Mouse (Mus musculus) layer of hippocampus, adult 9-11 months (tissue): ENCODE results near the gene Cacna2d2.
A peak's percentile ranks its signal among the peaks of the same experiment; 100 is the strongest.

Experiments used
- DNase-seq: peaks from one replicate; pipeline ENCODE4 v3.0.0; 2022

Cacna2d2 gene

DNA sequence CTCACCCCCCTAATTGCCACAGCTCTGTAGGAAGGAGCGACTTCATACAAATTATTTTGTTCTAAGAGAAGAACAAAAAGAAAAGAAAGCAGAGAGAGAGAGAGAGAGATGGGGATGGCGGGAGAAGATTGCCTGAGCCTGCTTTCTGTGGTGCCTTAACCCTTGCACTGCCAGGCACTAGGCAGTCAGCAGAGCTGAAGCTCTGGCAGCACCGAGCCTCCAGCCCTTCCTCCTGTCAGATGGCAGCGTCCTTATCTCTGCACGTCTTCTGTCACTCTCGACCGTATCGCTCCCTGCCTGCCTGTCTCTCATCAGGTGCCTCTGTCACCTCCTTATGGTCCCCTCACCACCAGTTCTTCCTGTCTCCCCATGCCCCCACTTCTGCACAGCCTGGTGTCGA lies 64.7 kb downstream of the Cacna2d2 start:
- no peak for DNase-seq

DNA sequence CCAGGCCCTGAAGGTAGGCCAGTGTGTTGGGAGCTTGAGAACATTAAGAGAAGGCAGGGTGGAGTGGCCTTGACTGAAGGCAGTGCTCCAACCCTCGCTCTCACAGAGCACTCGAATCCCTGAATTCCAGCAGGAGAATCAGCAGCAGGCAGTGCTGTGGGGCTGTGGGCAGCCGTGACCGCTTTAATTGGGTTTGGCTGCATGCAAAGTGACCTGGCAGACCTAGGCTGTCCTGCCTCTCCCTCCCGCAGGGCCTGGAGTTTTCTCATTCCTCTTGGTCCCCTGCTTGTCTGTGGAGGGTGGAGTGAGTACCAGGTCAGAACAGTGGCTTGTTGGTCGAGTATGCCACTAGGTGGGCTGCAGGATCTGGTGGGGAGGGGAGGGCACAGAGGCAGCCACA lies 66.2 kb downstream of the Cacna2d2 start:
- DNase-seq: no peak

DNA sequence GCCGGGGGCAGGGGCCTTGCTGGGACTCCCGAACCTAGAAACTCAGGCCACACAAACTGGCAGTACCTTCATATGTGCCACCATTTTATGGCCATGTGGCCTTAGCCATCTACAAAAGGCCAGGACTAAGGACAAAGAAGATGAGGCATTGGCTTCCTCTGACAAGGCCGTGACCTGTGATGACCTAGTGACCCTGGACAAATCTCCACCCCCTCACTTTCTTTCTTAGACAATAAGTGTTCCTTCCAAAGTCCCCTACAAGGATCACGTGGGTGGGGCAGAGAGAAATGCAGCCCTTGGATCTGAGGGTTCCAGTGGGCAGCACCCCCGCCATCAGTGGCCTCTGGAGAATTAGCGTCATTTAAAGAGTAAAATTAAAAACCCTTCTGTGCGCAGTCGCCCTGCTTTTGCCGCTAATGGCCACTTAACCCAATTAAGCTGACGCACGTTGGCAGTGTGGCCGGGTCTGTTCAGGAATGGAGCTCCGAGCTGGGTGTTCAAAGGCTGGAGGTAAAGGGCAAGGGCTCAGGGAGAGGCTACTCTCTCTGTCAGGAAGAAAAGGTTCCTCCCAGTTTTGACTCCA lies 69.9 kb downstream of the Cacna2d2 start:
- DNase-seq: no peak

DNA sequence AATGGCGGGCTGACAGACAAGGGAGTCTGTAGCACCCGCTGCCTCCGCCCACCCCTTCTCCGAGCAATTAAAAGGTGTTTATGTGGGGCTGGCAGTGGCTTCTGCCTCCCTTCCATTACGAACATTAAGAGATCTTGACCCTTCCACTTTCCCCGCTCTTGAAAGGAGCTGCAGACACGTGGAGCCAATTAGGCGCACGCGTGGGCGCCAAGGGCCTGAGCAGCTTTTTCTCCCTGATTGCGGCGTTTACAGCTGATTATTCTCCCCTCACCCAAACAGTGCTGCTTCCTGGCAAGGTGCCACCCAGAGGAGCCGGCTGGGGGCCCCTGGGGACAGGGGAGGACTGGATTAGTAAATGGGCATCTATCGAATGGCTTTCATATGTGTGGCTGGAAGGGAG lies 71.0 kb downstream of the Cacna2d2 start:
- DNase-seq: no peak

DNA sequence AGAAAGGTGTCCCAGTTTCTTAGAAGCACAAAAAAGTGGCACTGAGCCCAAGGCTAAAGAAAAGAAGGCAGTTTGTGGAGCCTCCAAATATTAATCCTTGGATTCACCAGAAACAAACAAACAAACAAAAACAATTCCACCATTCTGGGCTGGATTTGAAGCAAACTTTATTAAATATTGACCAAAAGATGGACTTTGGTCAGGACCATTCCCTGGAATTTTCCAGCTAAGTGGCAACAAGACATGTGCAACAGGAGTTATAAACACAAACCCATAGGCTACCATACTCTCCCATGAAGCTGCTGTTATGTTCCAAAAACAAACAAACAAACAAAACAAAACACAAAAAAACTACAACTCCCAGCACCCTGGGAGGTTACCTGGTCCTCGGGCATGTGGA lies 74.6 kb downstream of the Cacna2d2 start:
- no peak for DNase-seq

GRCm38 (mm10) chr9:107478979-107479378 lies 79.6 kb downstream of the Cacna2d2 start:
- DNase-seq: no peak

DNA sequence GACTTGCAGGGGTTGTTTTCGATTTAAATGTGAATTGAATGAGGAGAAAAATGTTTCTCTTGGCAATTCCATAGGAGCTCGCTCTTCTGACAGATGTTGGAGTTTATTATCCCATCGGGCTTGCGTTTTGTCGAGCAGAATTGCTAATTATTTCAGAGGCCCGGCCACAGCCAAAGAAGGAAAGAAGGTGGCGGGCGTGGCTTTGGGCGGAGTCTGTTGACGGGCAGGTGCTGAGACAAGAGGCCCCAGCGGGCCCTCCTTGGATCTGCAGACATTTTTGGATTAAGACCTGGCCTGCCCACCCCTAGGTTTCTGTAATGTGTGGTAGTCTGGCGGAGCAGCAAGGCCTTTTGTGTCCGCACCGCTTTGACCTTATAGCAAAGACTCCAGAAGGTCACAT lies 80.2 kb downstream of the Cacna2d2 start:
- peak; percentile 9 for DNase-seq

GRCm38 (mm10) chr9:107480477-107481069 lies 81.2 kb downstream of the Cacna2d2 start:
- DNase-seq: no peak

GRCm38 (mm10) chr9:107481340-107481739 lies 81.9 kb downstream of the Cacna2d2 start:
- no peak for DNase-seq

GRCm38 (mm10) chr9:107482004-107482403 lies 82.6 kb downstream of the Cacna2d2 start:
- no peak for DNase-seq

DNA sequence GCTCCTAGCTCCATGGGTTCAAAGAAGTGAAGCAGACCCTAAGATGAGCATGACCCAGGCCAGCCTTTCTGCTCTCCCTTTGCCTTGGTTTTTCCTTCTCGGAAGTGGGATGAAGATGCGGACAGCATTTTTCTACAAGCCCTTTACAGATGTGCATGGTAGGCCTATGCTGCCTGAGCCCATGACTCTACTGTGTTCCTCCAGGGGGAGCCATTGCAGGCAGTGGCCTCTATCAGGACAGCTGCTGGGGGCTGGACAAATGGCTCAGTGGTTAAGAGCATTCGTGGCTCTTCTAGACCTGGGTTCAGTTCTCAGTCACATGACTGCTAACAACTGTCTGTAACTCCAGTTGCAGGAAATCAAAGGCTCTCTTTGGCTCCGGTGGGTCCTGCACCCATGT lies 83.4 kb downstream of the Cacna2d2 start:
- DNase-seq: no peak

DNA sequence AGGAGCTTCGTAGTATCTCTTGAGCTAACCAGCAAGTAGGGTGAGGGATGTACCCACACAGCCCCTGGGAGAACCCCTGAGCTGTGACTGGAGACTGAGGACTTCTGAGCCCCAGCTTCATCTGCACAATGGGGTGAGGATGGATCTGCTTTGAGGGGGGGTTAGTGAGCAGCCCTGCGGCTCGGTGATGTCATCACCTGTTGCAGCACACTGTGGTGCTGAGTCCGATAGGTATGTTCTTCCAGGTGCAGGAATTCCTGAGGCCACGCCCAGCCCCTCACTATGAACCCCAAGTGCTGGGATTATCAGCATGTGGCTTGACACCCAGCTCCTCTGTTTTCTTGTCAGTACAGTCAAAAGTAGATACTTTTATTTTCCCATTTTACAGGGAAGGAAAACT lies 84.3 kb downstream of the Cacna2d2 start:
- DNase-seq: no peak

GRCm38 (mm10) chr9:107484302-107484701 lies 84.9 kb downstream of the Cacna2d2 start:
- DNase-seq: peak; percentile 62

- no peak for DNase-seq
These were observed 85.4 kb downstream of the Cacna2d2 start for GRCm38 (mm10) chr9:107484766-107485165.

- no peak for DNase-seq
These were observed 86.7 kb downstream of the Cacna2d2 start for GRCm38 (mm10) chr9:107486086-107486485.

GRCm38 (mm10) chr9:107486507-107487225 lies 87.3 kb downstream of the Cacna2d2 start:
- no peak for DNase-seq

- DNase-seq: no peak
These were observed 90.7 kb downstream of the Cacna2d2 start for GRCm38 (mm10) chr9:107490146-107490545.

DNA sequence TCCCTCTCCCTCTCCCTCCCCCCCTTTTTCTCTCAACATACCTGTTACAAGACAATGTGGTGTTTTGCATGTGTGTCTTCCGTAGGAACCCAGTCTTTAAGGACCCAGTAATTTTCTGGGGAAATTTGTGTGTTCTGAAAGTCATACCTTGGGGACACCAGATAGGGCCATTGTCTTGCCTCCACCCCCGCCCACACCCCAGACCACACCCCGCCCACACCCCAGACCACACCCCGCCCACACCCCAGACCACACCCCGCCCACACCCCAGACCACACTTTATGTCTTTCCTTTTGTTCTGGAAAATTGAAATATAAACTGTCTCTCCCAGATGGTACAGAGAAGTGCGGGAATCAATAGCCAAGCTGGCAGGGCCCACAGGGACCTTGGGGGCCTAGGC lies 91.2 kb downstream of the Cacna2d2 start:
- no peak for DNase-seq

DNA sequence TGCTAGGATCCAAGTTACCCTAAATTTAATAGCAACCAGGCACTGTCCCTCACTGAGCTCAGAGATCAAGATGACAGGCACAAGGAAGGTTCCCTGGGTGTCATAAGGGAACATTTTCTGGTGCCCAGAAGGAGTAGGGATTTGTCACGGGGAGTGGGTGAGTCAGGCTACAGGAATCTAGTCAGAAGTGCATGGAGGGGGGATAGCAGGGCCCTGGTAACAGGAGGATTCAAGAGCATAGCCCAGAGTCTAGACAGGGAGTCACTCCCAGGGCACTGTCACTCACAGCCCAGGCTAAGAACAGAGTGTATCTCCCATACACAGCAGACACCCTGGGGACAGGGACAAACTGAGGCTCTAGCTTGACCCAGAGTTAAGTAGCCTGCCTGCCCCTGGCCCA lies 94.1 kb downstream of the Cacna2d2 start:
- DNase-seq: no peak

DNA sequence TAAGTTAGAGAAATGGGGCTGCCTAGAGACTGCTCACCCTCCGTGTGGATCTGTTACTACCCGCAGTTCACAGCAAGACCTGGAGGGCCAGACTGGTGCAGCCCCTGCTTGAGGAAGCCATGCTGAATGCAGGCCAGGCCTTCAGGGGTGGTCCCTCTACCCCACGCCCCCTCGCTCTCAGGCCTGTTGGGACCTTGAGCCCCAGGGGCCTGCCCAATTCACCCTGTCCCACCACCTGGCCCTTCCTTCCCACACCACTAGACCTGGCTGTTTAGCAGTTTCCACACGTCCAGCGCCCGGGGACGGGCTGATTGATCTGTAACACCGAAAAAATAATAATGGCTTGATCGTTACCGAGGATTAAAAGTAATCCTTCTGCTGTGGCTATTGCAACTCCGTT lies 94.8 kb downstream of the Cacna2d2 start:
- no peak for DNase-seq

- DNase-seq: no peak
These were observed 96.9 kb downstream of the Cacna2d2 start for GRCm38 (mm10) chr9:107496359-107496758.

- DNase-seq: no peak
These were observed 101.4 kb downstream of the Cacna2d2 start for GRCm38 (mm10) chr9:107500708-107501286.

DNA sequence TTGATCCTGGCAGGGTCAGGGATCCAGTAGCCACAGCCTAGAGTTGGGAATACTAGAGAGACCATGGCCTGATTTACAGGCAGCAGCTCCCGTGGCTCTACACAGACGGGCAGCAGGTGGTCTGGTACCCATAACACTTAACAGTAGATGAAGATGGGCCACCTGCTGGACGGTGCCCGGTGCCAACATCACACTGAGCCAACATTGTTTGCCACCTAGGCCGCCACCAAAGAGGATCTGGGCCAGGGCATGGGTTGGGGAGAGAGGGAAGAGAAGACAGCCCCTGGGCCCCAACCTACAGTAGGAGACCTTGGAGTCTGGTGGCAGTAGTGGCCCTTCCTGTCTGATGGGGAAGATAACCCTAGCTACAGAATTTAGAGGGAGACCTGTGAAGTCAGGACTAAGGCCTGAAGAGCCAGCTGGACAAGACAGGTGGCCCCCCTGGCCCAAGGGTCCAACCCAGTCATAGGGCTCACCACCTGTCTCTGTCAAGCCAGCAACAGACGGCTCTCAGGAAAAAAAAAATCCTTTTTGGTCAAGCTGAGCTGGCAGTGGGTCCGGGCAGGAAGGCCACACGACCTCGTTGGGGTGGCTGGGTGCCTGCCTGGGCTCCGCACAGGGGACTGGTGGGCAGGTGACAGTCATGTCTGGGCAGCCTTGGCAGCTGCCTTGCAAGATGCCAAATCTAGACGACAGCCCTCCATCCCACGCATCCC lies 102.9 kb downstream of the Cacna2d2 start:
- no peak for DNase-seq
